Mouse (Mus musculus): ENCODE data around the gene Ms4a14. TPM values are rescaled to one million over a fixed set of nuclear protein-coding genes. Genes with fewer than 3 reads are reported as not detected.
A peak's percentile ranks its signal among the peaks of the same experiment; 100 is the strongest.
"Not testable (repeated sequence)": the region's sequence is repeated elsewhere in the genome, so short reads cannot be mapped to it uniquely, and the experiment has no call there.

Ms4a14 gene
- polyA plus RNA-seq, 1 experiment from 2014 or later: 0.09 TPM

DNA sequence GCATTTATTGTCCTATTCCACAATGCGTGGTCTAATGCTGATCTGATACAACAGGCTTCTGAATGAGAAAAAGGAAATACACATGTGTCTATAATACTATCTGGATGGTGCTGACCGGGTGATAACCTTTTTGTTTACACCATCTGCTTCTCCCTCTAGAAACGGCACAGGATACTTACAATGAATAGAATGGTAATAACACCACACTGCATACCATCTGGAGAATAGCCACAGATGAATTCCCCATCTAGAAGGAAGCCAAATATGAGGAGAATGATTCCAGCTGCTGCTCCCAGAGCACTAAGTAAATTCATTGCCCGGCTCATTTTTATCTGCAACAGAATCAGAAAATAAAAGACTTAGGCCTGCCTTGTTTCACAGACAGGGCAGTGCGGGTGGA is 37.8 kb downstream of the Ms4a14 start:
- ATAC-seq (replicated peaks; ENCODE audit: low FRiP score, low TSS enrichment, low read depth): 0 out of 2 replicates have a peak, but pooled peaks have one; percentile 43
- Histone ChIP-seq H3K27me3 (replicated peaks; ENCODE audit: control insufficient read depth, insufficient read depth, low read length) (no peaks in the 10 kb centered on the region), H3K4me2 (ENCODE audit: low read length) (no peak overlapping the region), H3K27ac (ENCODE audit: low read depth) (peak overlapping the region; percentile 69; the same call in 1 of the 2 replicates), H3K4me3 (ENCODE audit: low read depth, low read length) (no peak overlapping the region), H3K36me3 (ENCODE audit: control insufficient read depth, insufficient read depth, low read length) (no peaks in the 10 kb centered on the region), H3K9me3 (ENCODE audit: control insufficient read depth, low read length) (no peaks in the 10 kb centered on the region), H3K9ac (ENCODE audit: low read length) (no peak overlapping the region), H3K4me1 (replicated peaks; ENCODE audit: control insufficient read depth, insufficient read depth, low read length) (peaks cover 12% of the 10 kb centered on the region; the same call in 1 of the 2 replicates)
- DNase-seq (ENCODE audit: low spot score): no peak
- 17% methylated on average over 5 of the region's 5 CpGs for WGBS

DNA sequence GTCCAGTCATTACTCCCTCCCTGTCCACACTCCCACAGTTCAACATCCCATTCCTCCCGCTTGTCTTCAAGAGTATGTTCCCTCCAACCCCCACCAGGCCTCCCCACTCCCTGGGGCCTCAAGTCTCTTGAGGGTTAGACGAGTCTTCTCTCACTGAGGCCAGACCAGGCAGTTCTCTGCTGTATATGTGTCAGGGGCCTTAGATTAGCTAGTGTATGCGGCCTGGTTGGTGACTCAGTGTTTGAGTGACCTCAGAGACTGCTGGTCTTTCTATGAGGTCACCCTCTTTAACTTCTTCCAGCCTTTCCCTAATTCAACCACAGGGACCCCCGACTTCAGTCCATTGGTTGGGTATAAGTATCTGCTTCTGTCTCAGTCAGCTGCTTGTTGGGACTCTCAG is 47.3 kb downstream of the Ms4a14 start:
- H3K4me1 ChIP-seq (replicated peaks; ENCODE audit: control insufficient read depth, insufficient read depth, low read length): no peaks in the 10 kb centered on the region
- WGBS: 75% methylated on average over 4 of the region's 4 CpGs
- H3K36me3 ChIP-seq (ENCODE audit: control insufficient read depth, insufficient read depth, low read length): no peaks in the 10 kb centered on the region
- H3K9me3 ChIP-seq (ENCODE audit: control insufficient read depth, low read length): no peaks in the 10 kb centered on the region
- H3K27me3 ChIP-seq (replicated peaks; ENCODE audit: control insufficient read depth, insufficient read depth, low read length): no peaks in the 10 kb centered on the region
- no peak overlapping the region for H3K4me2 ChIP-seq (ENCODE audit: low read length)
- ATAC-seq (replicated peaks; ENCODE audit: low FRiP score, low TSS enrichment, low read depth) (no peak), DNase-seq (ENCODE audit: low spot score) (no peak)
- H3K4me3 ChIP-seq (ENCODE audit: low read depth, low read length): no peak overlapping the region
- no peak overlapping the region for H3K9ac ChIP-seq (ENCODE audit: low read length)
- no peak overlapping the region for H3K27ac ChIP-seq (ENCODE audit: low read depth)

DNA sequence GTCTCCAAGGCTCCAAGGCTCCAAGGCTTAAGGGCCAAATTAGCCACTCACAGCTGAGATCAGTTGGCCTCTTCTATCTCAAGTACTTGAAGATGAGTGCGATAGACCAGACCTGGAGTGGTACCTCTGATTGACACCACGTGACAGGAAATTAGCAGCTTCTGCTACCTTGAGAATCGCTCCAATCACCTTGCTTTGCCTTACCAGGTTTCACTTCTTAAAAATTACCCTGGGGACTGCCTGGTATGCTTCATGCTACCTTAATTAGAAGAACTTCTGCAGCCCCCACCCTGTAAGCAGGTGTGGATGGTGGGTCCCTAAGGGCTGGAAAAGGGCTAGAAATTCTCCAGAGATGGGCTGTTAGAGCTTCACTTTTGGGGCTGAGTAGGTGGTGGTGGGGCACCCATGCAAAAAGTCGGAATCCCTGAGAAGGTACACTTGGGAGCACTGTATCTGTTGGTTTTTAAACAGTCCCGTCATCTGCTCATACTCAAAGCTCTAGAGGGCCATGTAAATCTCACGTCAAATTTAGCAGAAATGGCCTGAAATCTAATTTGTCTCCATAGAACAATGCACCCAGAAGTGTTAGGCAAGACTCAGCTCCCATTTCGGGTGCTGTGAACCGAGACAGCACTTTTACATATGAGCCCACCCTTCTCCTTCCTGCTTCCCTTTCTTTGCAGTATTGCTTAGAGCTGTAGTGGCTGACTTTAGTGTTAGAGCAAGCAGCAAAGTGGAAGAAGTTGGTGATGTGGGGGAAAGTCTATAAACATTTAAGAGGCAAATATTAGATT is 48.0 kb downstream of the Ms4a14 start, which contains the start of gene Ms4a1:
TSS of gene Ms4a1 (minus strand) at position 190 of the 794 bp plus-strand sequence.
- no peak within 1 kb of the TSS for H3K27ac ChIP-seq (ENCODE audit: low read depth)
- no peaks in the 10 kb centered on the region for H3K27me3 ChIP-seq (replicated peaks; ENCODE audit: control insufficient read depth, insufficient read depth, low read length)
- DNase-seq (ENCODE audit: low spot score) (no peak), ATAC-seq (replicated peaks; ENCODE audit: low FRiP score, low TSS enrichment, low read depth) (no peak)
- no peak within 1 kb of the TSS for H3K9ac ChIP-seq (ENCODE audit: low read length)
- no peaks in the 10 kb centered on the region for H3K4me1 ChIP-seq (replicated peaks; ENCODE audit: control insufficient read depth, insufficient read depth, low read length)
- no peaks in the 10 kb centered on the region for H3K9me3 ChIP-seq (ENCODE audit: control insufficient read depth, low read length)
- no peak within 1 kb of the TSS for H3K4me3 ChIP-seq (ENCODE audit: low read depth, low read length)
- H3K4me2 ChIP-seq (ENCODE audit: low read length): no peak within 1 kb of the TSS
- 82% methylated on average over 8 of the region's 8 CpGs for WGBS
- H3K36me3 ChIP-seq (ENCODE audit: control insufficient read depth, insufficient read depth, low read length): no peaks in the 10 kb centered on the region

DNA sequence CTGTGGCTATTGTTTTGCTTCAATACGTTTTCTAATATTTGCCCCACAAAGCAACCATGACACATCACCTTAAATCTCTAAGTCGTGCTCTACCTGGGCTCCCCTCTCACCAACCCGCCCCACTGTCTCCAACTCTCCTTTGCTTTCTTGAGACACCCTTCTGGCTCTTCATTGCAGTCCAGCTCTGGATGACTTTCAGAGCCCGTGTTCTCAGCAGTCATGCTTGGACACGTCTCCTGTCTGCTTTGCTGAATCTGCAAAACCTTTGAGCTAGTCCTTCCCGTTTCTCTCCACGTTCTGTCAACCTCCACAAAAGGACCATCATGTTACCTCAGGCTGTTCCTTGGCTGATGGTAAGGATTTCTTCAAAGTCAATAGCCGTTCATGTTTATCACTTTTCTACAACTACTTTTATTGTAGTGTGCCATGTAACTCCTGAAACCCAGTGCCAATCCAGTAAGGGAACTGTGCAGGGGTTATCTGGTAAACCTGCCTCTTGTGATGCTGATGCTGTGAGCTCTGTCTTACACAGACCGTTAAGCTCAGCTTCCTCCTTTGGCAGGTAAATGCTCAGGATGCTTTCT is 49.6 kb downstream of the Ms4a14 start:
- Histone ChIP-seq H3K4me3 (ENCODE audit: low read depth, low read length) (no peak overlapping the region), H3K9ac (ENCODE audit: low read length) (no peak overlapping the region), H3K4me2 (ENCODE audit: low read length) (no peak overlapping the region), H3K9me3 (ENCODE audit: control insufficient read depth, low read length) (no peaks in the 10 kb centered on the region), H3K27me3 (replicated peaks; ENCODE audit: control insufficient read depth, insufficient read depth, low read length) (no peaks in the 10 kb centered on the region), H3K27ac (ENCODE audit: low read depth) (no peak overlapping the region), H3K36me3 (ENCODE audit: control insufficient read depth, insufficient read depth, low read length) (no peaks in the 10 kb centered on the region), H3K4me1 (replicated peaks; ENCODE audit: control insufficient read depth, insufficient read depth, low read length) (no peaks in the 10 kb centered on the region)
- no peak for ATAC-seq (replicated peaks; ENCODE audit: low FRiP score, low TSS enrichment, low read depth)
- DNase-seq (ENCODE audit: low spot score): no peak
- WGBS: 83% methylated on average over 9 of the region's 9 CpGs

DNA sequence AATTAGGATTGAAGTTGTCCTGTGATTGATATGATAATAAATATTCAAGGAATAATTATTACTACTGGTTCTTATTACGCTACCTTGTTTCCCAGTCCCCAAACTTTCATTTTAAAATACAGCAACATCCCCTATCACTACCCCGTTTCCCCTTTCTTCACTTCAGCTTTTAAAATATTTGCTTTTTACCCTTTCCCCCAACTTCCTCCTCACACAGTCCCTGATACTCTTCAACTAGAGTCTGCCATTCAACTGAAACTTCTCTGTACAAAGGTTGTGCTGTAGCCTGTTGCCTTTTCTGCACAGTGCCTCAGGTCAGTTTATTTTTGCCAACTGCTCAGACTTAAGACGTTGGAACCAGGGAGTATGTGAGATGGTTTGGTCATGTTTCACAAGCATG is 50.7 kb downstream of the Ms4a14 start:
- Histone ChIP-seq H3K27me3 (replicated peaks; ENCODE audit: control insufficient read depth, insufficient read depth, low read length) (no peaks in the 10 kb centered on the region), H3K4me3 (ENCODE audit: low read depth, low read length) (no peak overlapping the region), H3K4me1 (replicated peaks; ENCODE audit: control insufficient read depth, insufficient read depth, low read length) (no peaks in the 10 kb centered on the region), H3K36me3 (ENCODE audit: control insufficient read depth, insufficient read depth, low read length) (no peaks in the 10 kb centered on the region), H3K9me3 (ENCODE audit: control insufficient read depth, low read length) (no peaks in the 10 kb centered on the region), H3K4me2 (ENCODE audit: low read length) (no peak overlapping the region), H3K27ac (ENCODE audit: low read depth) (no peak overlapping the region), H3K9ac (ENCODE audit: low read length) (no peak overlapping the region)
- 78% methylated on average over 3 of the region's 3 CpGs for WGBS
- ATAC-seq (replicated peaks; ENCODE audit: low FRiP score, low TSS enrichment, low read depth) (no peak), DNase-seq (ENCODE audit: low spot score) (no peak)

DNA sequence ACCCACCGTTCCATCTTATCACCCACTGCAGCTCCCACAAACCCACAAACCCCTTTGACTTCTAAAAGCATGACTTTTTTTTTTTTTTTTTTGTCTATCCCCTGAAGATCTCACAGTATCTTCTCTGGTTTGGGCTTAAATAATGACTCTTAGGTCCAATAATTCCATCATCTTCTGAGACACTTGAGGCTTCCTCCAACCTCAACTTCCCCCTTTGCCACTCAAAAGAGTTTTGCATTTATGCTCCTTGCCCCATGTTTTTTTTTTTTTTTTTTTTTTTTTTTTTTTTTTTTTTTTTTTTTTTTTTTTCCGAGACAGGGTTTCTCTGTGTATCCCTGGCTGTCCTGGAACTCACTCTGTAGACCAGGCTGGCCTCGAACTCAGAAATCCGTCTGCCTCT is 51.3 kb downstream of the Ms4a14 start:
- not testable (repeated sequence) for H3K4me3 ChIP-seq (ENCODE audit: low read depth, low read length); H3K36me3 ChIP-seq (ENCODE audit: control insufficient read depth, insufficient read depth, low read length); ATAC-seq (replicated peaks; ENCODE audit: low FRiP score, low TSS enrichment, low read depth); DNase-seq (ENCODE audit: low spot score); H3K27me3 ChIP-seq (replicated peaks; ENCODE audit: control insufficient read depth, insufficient read depth, low read length); H3K9ac ChIP-seq (ENCODE audit: low read length); H3K4me2 ChIP-seq (ENCODE audit: low read length); H3K27ac ChIP-seq (ENCODE audit: low read depth); H3K4me1 ChIP-seq (replicated peaks; ENCODE audit: control insufficient read depth, insufficient read depth, low read length); H3K9me3 ChIP-seq (ENCODE audit: control insufficient read depth, low read length)
- WGBS: 73% methylated on average over 4 of the region's 4 CpGs

DNA sequence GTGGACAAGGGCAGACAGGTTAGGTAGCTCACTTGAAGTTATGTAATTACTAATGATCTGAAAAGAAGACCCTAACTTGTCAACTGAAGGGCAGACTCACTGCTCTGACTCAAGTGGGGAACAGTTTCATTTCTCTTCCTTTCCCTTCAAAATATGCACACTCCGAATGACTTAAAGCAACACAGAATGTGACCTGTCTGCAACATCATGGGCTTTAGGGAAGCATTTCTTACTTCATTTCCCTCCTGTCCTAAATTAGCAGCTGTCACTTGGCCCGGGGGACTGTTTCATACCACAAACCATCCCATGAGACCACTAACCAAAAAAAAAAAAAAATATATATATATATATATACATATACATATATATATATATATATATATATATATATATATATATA is 52.7 kb downstream of the Ms4a14 start:
- H3K9ac ChIP-seq (ENCODE audit: low read length): no peak overlapping the region
- H3K27ac ChIP-seq (ENCODE audit: low read depth): no peak overlapping the region
- DNase-seq (ENCODE audit: low spot score): no peak
- no peak overlapping the region for H3K4me3 ChIP-seq (ENCODE audit: low read depth, low read length)
- no peaks in the 10 kb centered on the region for H3K36me3 ChIP-seq (ENCODE audit: control insufficient read depth, insufficient read depth, low read length)
- H3K27me3 ChIP-seq (replicated peaks; ENCODE audit: control insufficient read depth, insufficient read depth, low read length): no peaks in the 10 kb centered on the region
- H3K4me1 ChIP-seq (replicated peaks; ENCODE audit: control insufficient read depth, insufficient read depth, low read length): no peaks in the 10 kb centered on the region
- 90% methylated on average over 2 of the region's 2 CpGs for WGBS
- ATAC-seq (replicated peaks; ENCODE audit: low FRiP score, low TSS enrichment, low read depth): no peak
- H3K9me3 ChIP-seq (ENCODE audit: control insufficient read depth, low read length): no peaks in the 10 kb centered on the region
- no peak overlapping the region for H3K4me2 ChIP-seq (ENCODE audit: low read length)
